In genomic region chr4:133116756-133117470, GRCm38 (mm10) we compare ENCODE assay signal across 8 mouse cellular contexts. TPM values are rescaled to one million over a fixed set of nuclear protein-coding genes. Genes with fewer than 3 reads are reported as not detected.
A peak's percentile ranks its signal among the peaks of the same experiment; 100 is the strongest.
DNase-seq lines count a peak whose midpoint lies in the region; ATAC-seq and TF ChIP-seq lines count a peak whose summit lies in the region.

No protein-coding gene starts in this region.

- H3K27me3 ChIP-seq in embryonic facial prominence, embryonic 10.5 days (replicated peaks; ENCODE audit: low read depth, poor library complexity, severe bottlenecking): no peaks in the 10 kb centered on the region
- no peaks in the 10 kb centered on the region for H3K27me3 ChIP-seq in heart, postnatal 0 days (ENCODE audit: control insufficient read depth, insufficient read depth, low read length)
- no peaks in the 10 kb centered on the region for H3K27me3 ChIP-seq in liver, embryonic 15.5 days

- H3K9me3 ChIP-seq in embryonic facial prominence, embryonic 10.5 days: no peaks in the 10 kb centered on the region
- H3K9me3 ChIP-seq in heart, postnatal 0 days (replicated peaks; ENCODE audit: control insufficient read depth, low read length): no peaks in the 10 kb centered on the region
- no peaks in the 10 kb centered on the region for H3K9me3 ChIP-seq in liver, embryonic 15.5 days (replicated peaks)

- peak overlapping the region; percentile 50; the same call in 1 of the 2 replicates for H3K4me2 ChIP-seq in heart, postnatal 0 days (ENCODE audit: low read depth, low read length)
- no peak overlapping the region for H3K4me2 ChIP-seq in liver, embryonic 15.5 days

- no peak for TF ChIP-seq EP300 in heart, postnatal 0 days (IDR thresholded peaks at IDR 0.05; ENCODE audit: low read depth)

- DNase-seq in ES-CJ7 (ENCODE audit: low read depth, low spot score): peak; percentile 38
- DNase-seq in embryonic facial prominence, embryonic 10.5 days (ENCODE audit: low spot score): peak; percentile 22
- peak; percentile 57 for DNase-seq in heart, postnatal 0 days (ENCODE audit: low spot score)
- DNase-seq in frontal cortex, adult 2 months (ENCODE audit: extremely low spot score in 1 of 2, low spot score in 1 of 2): no peak
- no peak for DNase-seq in c-Kit-positive CD71-positive TER-119-positive erythroid progenitor cells, embryonic 14.5 days (ENCODE audit: low spot score)
- no peak for DNase-seq in thymus, postnatal 14 days

- no peak for TF ChIP-seq CTCF in heart, postnatal 0 days (IDR thresholded peaks at IDR 0.05; ENCODE audit: low read depth)

- H3K9ac ChIP-seq in heart, postnatal 0 days (replicated peaks; ENCODE audit: low read depth, low read length): 0 out of 2 replicates have a peak overlapping the region, but pooled peaks have one; percentile 40
- no peak overlapping the region for H3K9ac ChIP-seq in liver, embryonic 15.5 days

- peaks cover 76% of the 10 kb centered on the region for H3K4me1 ChIP-seq in embryonic facial prominence, embryonic 10.5 days
- peaks cover 16% of the 10 kb centered on the region for H3K4me1 ChIP-seq in heart, postnatal 0 days (ENCODE audit: control insufficient read depth, insufficient read depth)
- H3K4me1 ChIP-seq in liver, embryonic 15.5 days (replicated peaks): peaks cover 11% of the 10 kb centered on the region

- 50% methylated on average over 3 of the region's 3 CpGs for WGBS in embryonic facial prominence, embryonic 10.5 days
- 39% methylated on average over 3 of the region's 3 CpGs for WGBS in heart, postnatal 0 days
- WGBS in liver, embryonic 15.5 days (ENCODE audit: insufficient replicate concordance): 55% methylated on average over 3 of the region's 3 CpGs

- no peaks in the 10 kb centered on the region for H3K36me3 ChIP-seq in embryonic facial prominence, embryonic 10.5 days (replicated peaks)
- H3K36me3 ChIP-seq in heart, postnatal 0 days (replicated peaks; ENCODE audit: control insufficient read depth, insufficient read depth, low read length): no peaks in the 10 kb centered on the region
- H3K36me3 ChIP-seq in liver, embryonic 15.5 days (replicated peaks): no peaks in the 10 kb centered on the region

- H3K27ac ChIP-seq in embryonic facial prominence, embryonic 10.5 days (replicated peaks): peak overlapping the region; percentile 92
- H3K27ac ChIP-seq in heart, postnatal 0 days (ENCODE audit: low read depth): peak overlapping the region; percentile 97
- 0 out of 2 replicates have a peak overlapping the region, but pooled peaks have one; percentile 25 for H3K27ac ChIP-seq in liver, embryonic 15.5 days (replicated peaks)

- peak overlapping the region; percentile 37; the same call in 1 of the 2 replicates for H3K4me3 ChIP-seq in embryonic facial prominence, embryonic 10.5 days
- H3K4me3 ChIP-seq in heart, postnatal 0 days (ENCODE audit: low read depth, low read length): no peak overlapping the region
- H3K4me3 ChIP-seq in liver, embryonic 15.5 days (replicated peaks): no peak overlapping the region

- peak; percentile 48 for ATAC-seq in heart, postnatal 0 days (ENCODE audit: insufficient read depth, low read depth)
- ATAC-seq in liver, embryonic 15.5 days (ENCODE audit: insufficient read depth): no peak
- ATAC-seq in activated CD4-positive, CD25-positive, alpha-beta regulatory T cell, adult 4 months: no peak

RNA-seq across cellular contexts. Expression of gene Wasf2, which starts 13.4 kb away (rescaled TPM):
- polyA plus RNA-seq in embryonic facial prominence, embryonic 10.5 days (2016; fragmentation: Nextera tagmentation; extraction: Ambion mirVana): 66.7 and 73.0 TPM in 2 replicates
- 54.5 and 119 TPM in 2 replicates for total RNA-seq in heart, postnatal 0 days (2014; rRNA removed; ENCODE audit: low replicate concordance)
- 55.4 and 62.4 TPM in 2 replicates for polyA plus RNA-seq in heart, postnatal 0 days (2015; fragmentation: Nextera tagmentation; extraction: Ambion mirVana)
- 44.0 and 52.0 TPM in 2 replicates for polyA plus RNA-seq in liver, embryonic 15.5 days (2015; fragmentation: Nextera tagmentation; extraction: Ambion mirVana)
- 14.2 and 16.3 TPM in 2 replicates for polyA plus RNA-seq in frontal cortex, adult 2 months (2012; rRNA removed)
- polyA plus RNA-seq in activated CD4-positive, CD25-positive, alpha-beta regulatory T cell, adult 4 months (2017; shearing (Covaris generic)): 100 to 1,000 TPM in 1 of 2 experiments, 10 to 100 TPM in 1; 83.0 to 104 TPM

Comparison
In these comparisons a context has a peak if more than half of its experiments do, and no peak if none do; other contexts are left out.
1. DNase-seq: peak in ES-CJ7 (single experiment), embryonic facial prominence, embryonic 10.5 days (single experiment) and heart, postnatal 0 days (single experiment); none in frontal cortex, adult 2 months (0 of 2), c-Kit-positive CD71-positive TER-119-positive erythroid progenitor cells, embryonic 14.5 days (single experiment) and thymus, postnatal 14 days (single experiment).
2. H3K27ac ChIP-seq: peak in every context shown above with its lines; median percentile 97 in heart, postnatal 0 days; 92 in embryonic facial prominence, embryonic 10.5 days; 25 in liver, embryonic 15.5 days.